Mouse (Mus musculus) lung, adult 10 weeks (tissue): ENCODE data around the gene Dhrs3. TPM values are rescaled to one million over a fixed set of nuclear protein-coding genes. Genes with fewer than 3 reads are reported as not detected.

ENCODE experiments used
- polyA plus RNA-seq: library from polyadenylated mRNA; stranded (reverse); fragments of 350-450 nt; fragmentation: Illumina TruSeq; extraction: RNeasy Lipid Tissue Mini Kit (QIAGEN cat#74804); gene quantifications from one replicate; pipeline ENCODE4 v1.2.3, GENCODE M21; 2014; ENCODE audit warnings: low read depth, low replicate concordance; ENCODE audit not compliant: insufficient read depth

Gene Dhrs3
- polyA plus RNA-seq, result 105 TPM

DNA sequence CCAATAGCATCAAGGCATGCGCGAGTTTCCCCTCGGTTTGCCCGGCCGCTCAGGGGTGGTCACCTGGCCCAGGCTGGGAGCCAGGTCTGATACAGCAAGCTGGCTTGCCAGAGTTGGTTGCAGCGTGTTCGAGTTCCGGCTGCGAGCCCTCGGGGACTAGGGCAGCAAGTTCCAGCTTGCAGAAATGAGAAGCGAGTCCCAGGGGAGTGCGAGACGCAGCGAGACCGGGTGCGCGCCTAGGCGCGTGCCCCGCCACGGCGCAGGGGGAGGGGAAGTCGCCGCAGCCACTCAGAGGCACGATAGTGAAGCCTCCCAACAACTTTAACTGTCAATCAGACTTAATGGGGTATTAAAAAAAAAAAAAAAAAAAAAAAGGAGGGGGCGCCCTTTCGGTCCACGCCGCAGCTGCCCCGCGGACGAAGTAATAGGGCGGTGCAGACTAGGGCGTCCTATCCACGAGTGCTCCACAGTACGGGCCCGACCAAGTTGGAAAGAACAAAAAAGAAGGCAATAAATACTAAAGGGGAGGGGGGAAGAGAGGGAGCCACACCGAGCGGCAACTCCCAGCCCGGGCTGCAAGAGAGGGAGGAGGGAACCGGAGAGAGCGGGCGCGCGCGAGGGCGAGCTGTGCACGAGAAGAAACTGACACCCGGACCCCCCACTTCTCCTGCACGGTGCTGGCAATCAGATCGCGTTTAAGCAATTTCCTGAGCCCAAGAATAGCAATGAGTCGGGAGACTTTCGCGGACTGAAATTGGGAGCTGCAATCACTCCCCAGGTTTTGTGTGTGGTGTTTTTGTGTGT is at the start of gene Dhrs3:
Dhrs3 (plus strand) TSS at position 695 of the 804 bp plus-strand sequence.

Other genes with a start within 250 kb of the Dhrs3 start
- not detected for gene Gm436, start 206.5 kb upstream of the Dhrs3 start, polyA plus RNA-seq
- not detected for gene Gm13178, start 171.4 kb upstream of the Dhrs3 start, polyA plus RNA-seq
- gene Gm438, start 106.2 kb upstream of the Dhrs3 start, polyA plus RNA-seq, result not detected